Mouse (Mus musculus) spleen, postnatal 14 days (tissue): ENCODE measurements around the gene Tnc.

Experiments
- DNase-seq, 2 experiments: peaks; one replicate each; pipeline ENCODE4 v3.0.0; 2021 to 2022; ENCODE audit warnings: low spot score in 2 of 2

The Tnc gene

GRCm38 (mm10) chr4:64025591-64025990 is 21.2 kb downstream of the Tnc start:
- no peak for DNase-seq

- no peak for DNase-seq
Measured at GRCm38 (mm10) chr4:64024041-64024779, 22.6 kb downstream of the Tnc start.

GRCm38 (mm10) chr4:64020930-64021589 is 25.8 kb downstream of the Tnc start:
- DNase-seq = no peak

- no peak for DNase-seq
Measured at GRCm38 (mm10) chr4:64020151-64020550, 26.7 kb downstream of the Tnc start.

- no peak for DNase-seq
Measured at GRCm38 (mm10) chr4:64011308-64011707, 35.5 kb downstream of the Tnc start.

GRCm38 (mm10) chr4:64009936-64010335 is 36.9 kb downstream of the Tnc start:
- DNase-seq = no peak

- no peak for DNase-seq
Measured at GRCm38 (mm10) chr4:64005198-64005597, 41.6 kb downstream of the Tnc start.

GRCm38 (mm10) chr4:64003677-64004076 is 43.1 kb downstream of the Tnc start:
- DNase-seq = no peak

- DNase-seq = no peak
Measured at GRCm38 (mm10) chr4:64002168-64002567, 44.6 kb downstream of the Tnc start.

GRCm38 (mm10) chr4:64000788-64001187 is 46.0 kb downstream of the Tnc start:
- no peak for DNase-seq

- DNase-seq = no peak
Measured at GRCm38 (mm10) chr4:64000293-64000692, 46.5 kb downstream of the Tnc start.

- no peak for DNase-seq
Measured at GRCm38 (mm10) chr4:63993462-63994113, 53.2 kb downstream of the Tnc start.

GRCm38 (mm10) chr4:63990216-63990615 is 56.6 kb downstream of the Tnc start:
- no peak for DNase-seq

GRCm38 (mm10) chr4:63988090-63988489 is 58.7 kb downstream of the Tnc start:
- no peak for DNase-seq

- DNase-seq = no peak
Measured at GRCm38 (mm10) chr4:63986576-63986975, 60.2 kb downstream of the Tnc start.

- DNase-seq = no peak
Measured at GRCm38 (mm10) chr4:63983098-63983445, 63.7 kb downstream of the Tnc start.

- DNase-seq = no peak
Measured at GRCm38 (mm10) chr4:63982425-63983097, 64.3 kb downstream of the Tnc start.

- no peak for DNase-seq
Measured at GRCm38 (mm10) chr4:63980211-63980794, 66.5 kb downstream of the Tnc start.

GRCm38 (mm10) chr4:63979635-63980034 is 67.2 kb downstream of the Tnc start:
- DNase-seq = no peak

- DNase-seq = no peak
Measured at GRCm38 (mm10) chr4:63972536-63972935, 74.3 kb downstream of the Tnc start.

GRCm38 (mm10) chr4:63971762-63972161 is 75.1 kb downstream of the Tnc start:
- no peak for DNase-seq

- no peak for DNase-seq
Measured at GRCm38 (mm10) chr4:63970925-63971324, 75.9 kb downstream of the Tnc start.
